Mouse (Mus musculus): ENCODE results near the gene Eid2b. TPM values are rescaled to one million over a fixed set of nuclear protein-coding genes. Genes with fewer than 3 reads are reported as not detected.

Eid2b gene
- polyA plus RNA-seq, 1 experiment from 2014 or later: 30.7 TPM

Other genes starting within 250 kb of the Eid2b start
- 331 and 338 TPM in 2 replicates for gene Psmc4, start 227.6 kb upstream of the Eid2b start, polyA plus RNA-seq (2016; fragmentation: Nextera tagmentation; extraction: Ambion mirVana)
- gene Fcgbp, start 206.5 kb upstream of the Eid2b start, polyA plus RNA-seq (2016; fragmentation: Nextera tagmentation; extraction: Ambion mirVana): not detected in 2 replicates
- 0.05 TPM in 1 of 2 replicates, not detected in the other for gene 9530053A07Rik, start 148.3 kb upstream of the Eid2b start, polyA plus RNA-seq (2016; fragmentation: Nextera tagmentation; extraction: Ambion mirVana)
- 118 and 135 TPM in 2 replicates for gene Fbl, start 108.0 kb upstream of the Eid2b start, polyA plus RNA-seq (2016; fragmentation: Nextera tagmentation; extraction: Ambion mirVana)
- gene Dyrk1b, start 98.3 kb upstream of the Eid2b start, polyA plus RNA-seq (2016; fragmentation: Nextera tagmentation; extraction: Ambion mirVana): 20.4 and 22.0 TPM in 2 replicates
- 27.7 and 31.9 TPM in 2 replicates for gene Eid2, start 9.9 kb upstream of the Eid2b start, polyA plus RNA-seq (2016; fragmentation: Nextera tagmentation; extraction: Ambion mirVana)
- gene Selenov, start 13.4 kb downstream of the Eid2b start, polyA plus RNA-seq (2016; fragmentation: Nextera tagmentation; extraction: Ambion mirVana): 0.68 and 1.1 TPM in 2 replicates
- 80.4 and 82.2 TPM in 2 replicates for gene Dll3, start 24.5 kb downstream of the Eid2b start, polyA plus RNA-seq (2016; fragmentation: Nextera tagmentation; extraction: Ambion mirVana)
- gene Timm50, start 34.3 kb downstream of the Eid2b start, polyA plus RNA-seq (2016; fragmentation: Nextera tagmentation; extraction: Ambion mirVana): 174 and 180 TPM in 2 replicates
- 98.5 and 110 TPM in 2 replicates for gene Supt5, start 61.0 kb downstream of the Eid2b start, polyA plus RNA-seq (2016; fragmentation: Nextera tagmentation; extraction: Ambion mirVana)
- 540 and 574 TPM in 2 replicates for gene Rps16, start 72.9 kb downstream of the Eid2b start, polyA plus RNA-seq (2016; fragmentation: Nextera tagmentation; extraction: Ambion mirVana)
- 58.9 and 63.3 TPM in 2 replicates for gene Plekhg2, start 94.9 kb downstream of the Eid2b start, polyA plus RNA-seq (2016; fragmentation: Nextera tagmentation; extraction: Ambion mirVana)
- gene Zfp36, start 102.5 kb downstream of the Eid2b start, polyA plus RNA-seq (2016; fragmentation: Nextera tagmentation; extraction: Ambion mirVana): 5.6 and 6.5 TPM in 2 replicates
- gene Med29, start 115.0 kb downstream of the Eid2b start, polyA plus RNA-seq (2016; fragmentation: Nextera tagmentation; extraction: Ambion mirVana): 42.9 and 43.9 TPM in 2 replicates
- 85.3 and 87.8 TPM in 2 replicates for gene Paf1, start 115.2 kb downstream of the Eid2b start, polyA plus RNA-seq (2016; fragmentation: Nextera tagmentation; extraction: Ambion mirVana)
- 6.6 and 8.1 TPM in 2 replicates for gene Gmfg, start 159.7 kb downstream of the Eid2b start, polyA plus RNA-seq (2016; fragmentation: Nextera tagmentation; extraction: Ambion mirVana)
- 16.6 and 18.8 TPM in 2 replicates for gene Lrfn1, start 174.2 kb downstream of the Eid2b start, polyA plus RNA-seq (2016; fragmentation: Nextera tagmentation; extraction: Ambion mirVana)
- not detected in 2 replicates for gene Ifnl2, start 232.7 kb downstream of the Eid2b start, polyA plus RNA-seq (2016; fragmentation: Nextera tagmentation; extraction: Ambion mirVana)
- not detected in 2 replicates for gene Ifnl3, start 245.1 kb downstream of the Eid2b start, polyA plus RNA-seq (2016; fragmentation: Nextera tagmentation; extraction: Ambion mirVana)